9 mouse cellular contexts compared by ENCODE assay signal in the genomic region with DNA sequence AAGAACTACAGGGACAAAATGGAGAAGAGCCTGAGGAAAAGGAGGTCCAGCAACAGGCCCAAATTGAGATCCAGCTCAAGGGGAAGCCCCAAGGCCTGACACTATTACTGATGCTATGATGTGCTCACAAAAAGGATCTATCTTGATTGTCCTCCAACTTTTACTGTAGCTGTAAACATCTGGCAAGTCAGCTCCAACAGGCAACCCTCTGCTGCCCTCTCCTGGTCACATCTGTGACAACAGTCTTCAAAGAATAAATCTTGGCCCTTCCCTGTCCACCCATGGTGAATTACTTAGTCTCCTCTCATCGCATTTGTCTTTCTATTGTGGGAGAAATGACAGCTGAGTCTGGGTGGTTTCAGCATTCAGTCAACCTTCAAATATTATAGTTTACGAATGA. TPM values are rescaled to one million over a fixed set of nuclear protein-coding genes. Genes with fewer than 3 reads are reported as not detected.
DNase-seq lines count a peak whose midpoint lies in the region; TF ChIP-seq lines count a peak whose summit lies in the region.
"Had no signal": no experiment of that assay in that cellular context is flagged by ENCODE, and none has a peak within 500 bp of the region (broad histone marks: within the 10 kb centered on the region; RNA-seq: fewer than 3 reads in every experiment).

No protein-coding gene starts in this region.

- H3K4me3 ChIP-seq in heart, embryonic 10.5 days, result no peak overlapping the region
- H3K4me3 ChIP-seq in C2C12 (ENCODE audit: insufficient read depth, poor library complexity, severe bottlenecking), result no peak overlapping the region

- no peaks in the 10 kb centered on the region for H3K36me3 ChIP-seq in heart, embryonic 10.5 days
- no peaks in the 10 kb centered on the region for H3K36me3 ChIP-seq in C2C12 (ENCODE audit: control insufficient read depth, insufficient read depth)

- H3ac ChIP-seq in C2C12 (ENCODE audit: control insufficient read depth, insufficient read length, low read depth), result no peak overlapping the region

- H3K79me2 ChIP-seq in C2C12 (ENCODE audit: control insufficient read depth, insufficient read depth), result no peaks in the 10 kb centered on the region

- H3K27ac ChIP-seq in heart, embryonic 10.5 days, result no peak overlapping the region

- WGBS in heart, embryonic 10.5 days, result 23% methylated on average over 2 of the region's 2 CpGs

- no peaks in the 10 kb centered on the region for H3K4me1 ChIP-seq in heart, embryonic 10.5 days

- no peaks in the 10 kb centered on the region for H3K9me3 ChIP-seq in heart, embryonic 10.5 days

- DNase-seq in heart, embryonic 10.5 days (ENCODE audit: low spot score), result peak; percentile 90
- no peak for DNase-seq in heart, adult 9 months (ENCODE audit: low spot score in 2 of 2)
- peak; percentile 74 for DNase-seq in ZHBTc4 (ENCODE audit: low read depth, low spot score)
- DNase-seq in forelimb bud, embryonic 11.5 days (ENCODE audit: low read depth, low spot score), result peak; percentile 57
- DNase-seq in liver, result peak; percentile 90
- DNase-seq in retina, adult 2 months (ENCODE audit: low read depth, low spot score), result peak; percentile 11
- no peak for DNase-seq in ovary, adult 18-20 months (ENCODE audit: low spot score)

- no peaks in the 10 kb centered on the region for H3K79me3 ChIP-seq in C2C12 (ENCODE audit: low read depth)

- TF ChIP-seq CTCF in C2C12 (IDR thresholded peaks at IDR 0.05; ENCODE audit: control insufficient read depth, insufficient read depth, insufficient read length), result peak; percentile 15

- no peaks in the 10 kb centered on the region for H3K27me3 ChIP-seq in heart, embryonic 10.5 days (ENCODE audit: insufficient read depth, poor library complexity, severe bottlenecking)
- no peaks in the 10 kb centered on the region for H3K27me3 ChIP-seq in C2C12 (ENCODE audit: control insufficient read depth, insufficient read depth, insufficient read length)

TF ChIP-seq in C2C12, 6 proteins besides CTCF, POLR2A, EP300 and RAD21:
- TF ChIP-seq MAX (IDR thresholded peaks at IDR 0.05), result no peak
- no peak for TF ChIP-seq MYOG (IDR thresholded peaks at IDR 0.05; ENCODE audit: control insufficient read depth, extremely low read depth, insufficient read length)
- no peak for TF ChIP-seq USF1 (IDR thresholded peaks at IDR 0.05; ENCODE audit: low read depth)
- TF ChIP-seq MYOD1 (IDR thresholded peaks at IDR 0.05; ENCODE audit: control insufficient read depth, insufficient read length, low read depth), result no peak
- TF ChIP-seq FOSL1 (IDR thresholded peaks at IDR 0.05; ENCODE audit: insufficient read depth, low read length, poor library complexity, severe bottlenecking), result no peak
- no peak for TF ChIP-seq CEBPB (IDR thresholded peaks at IDR 0.05; ENCODE audit: low read depth)

RNA-seq across cellular contexts. Expression of a gene that starts 1.5 kb away (rescaled TPM):
- polyA plus RNA-seq in heart, embryonic 10.5 days (2016; fragmentation: Nextera tagmentation; extraction: Ambion mirVana), result not detected in 2 replicates
- polyA plus RNA-seq in C2C12 (2012; fragmentation: generic; extraction: Trizol), result not detected
- polyA plus RNA-seq: frontal cortex, adult 2 months had no signal

RNA-seq across cellular contexts. Expression of a gene that starts 8.6 kb away (rescaled TPM):
- polyA plus RNA-seq in heart, embryonic 10.5 days (2016; fragmentation: Nextera tagmentation; extraction: Ambion mirVana), result not detected in 2 replicates
- not detected for polyA plus RNA-seq in C2C12 (2012; fragmentation: generic; extraction: Trizol)
- polyA plus RNA-seq: frontal cortex, adult 2 months had no signal

RNA-seq across cellular contexts. Expression of a gene that starts 14.1 kb away (rescaled TPM):
- not detected in 2 replicates for polyA plus RNA-seq in heart, embryonic 10.5 days (2016; fragmentation: Nextera tagmentation; extraction: Ambion mirVana)
- polyA plus RNA-seq in C2C12 (2012; fragmentation: generic; extraction: Trizol), result not detected
- polyA plus RNA-seq: frontal cortex, adult 2 months had no signal

RNA-seq across cellular contexts. Expression of a gene that starts 28.2 kb away (rescaled TPM):
- not detected in 2 replicates for polyA plus RNA-seq in heart, embryonic 10.5 days (2016; fragmentation: Nextera tagmentation; extraction: Ambion mirVana)
- not detected for polyA plus RNA-seq in C2C12 (2012; fragmentation: generic; extraction: Trizol)
- polyA plus RNA-seq: frontal cortex, adult 2 months had no signal

RNA-seq across cellular contexts. Expression of a gene that starts 39.4 kb away (rescaled TPM):
- polyA plus RNA-seq in heart, embryonic 10.5 days (2016; fragmentation: Nextera tagmentation; extraction: Ambion mirVana), result not detected in 2 replicates
- not detected for polyA plus RNA-seq in C2C12 (2012; fragmentation: generic; extraction: Trizol)
- polyA plus RNA-seq: frontal cortex, adult 2 months had no signal

Comparison
In these comparisons a context has a peak if more than half of its experiments do, and no peak if none do; other contexts are left out.
1. DNase-seq: peak in heart, embryonic 10.5 days (single experiment), ZHBTc4 (single experiment), forelimb bud, embryonic 11.5 days (single experiment), liver (single experiment) and retina, adult 2 months (single experiment); none in heart, adult 9 months (0 of 2) and ovary, adult 18-20 months (single experiment).